13 mouse cellular contexts compared by ENCODE assay signal in the genomic region with DNA sequence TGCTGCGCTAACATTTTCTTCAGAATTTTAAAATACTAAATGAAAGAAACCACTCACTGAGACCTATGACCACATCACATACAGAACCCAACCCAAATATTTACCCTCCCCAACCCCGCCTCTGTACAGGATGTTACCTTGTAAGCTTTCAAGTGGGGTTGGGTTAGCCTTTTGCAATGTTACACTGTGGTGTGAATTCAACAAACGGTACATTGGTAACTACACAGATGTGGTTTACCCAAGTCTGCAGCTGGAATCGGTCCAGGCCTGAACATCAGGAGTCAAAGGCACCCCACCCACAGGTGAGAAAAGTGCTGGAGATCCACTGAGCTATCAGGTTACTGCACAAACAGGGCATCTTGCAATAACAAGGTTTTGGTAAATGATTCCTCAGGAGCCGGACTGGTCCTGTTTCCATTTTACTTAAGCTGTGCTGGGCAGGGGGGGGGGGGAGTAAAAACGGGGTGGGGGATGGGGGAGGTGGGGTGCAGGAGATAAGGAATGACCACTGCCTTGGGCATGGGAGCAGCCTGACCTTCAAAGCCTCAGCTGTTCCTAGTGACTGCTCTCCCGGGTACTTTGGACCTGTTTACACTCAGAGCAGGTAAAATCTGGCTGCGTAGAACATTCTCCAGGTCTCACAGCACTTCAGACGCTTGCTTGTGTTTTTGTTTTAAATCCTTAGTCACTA. TPM values are rescaled to one million over a fixed set of nuclear protein-coding genes. Genes with fewer than 3 reads are reported as not detected.
DNase-seq lines count a peak whose midpoint lies in the region; ATAC-seq and TF ChIP-seq lines count a peak whose summit lies in the region.
"Had no signal": no experiment of that assay in that cellular context is flagged by ENCODE, and none has a peak within 500 bp of the region (broad histone marks: within the 10 kb centered on the region; RNA-seq: fewer than 3 reads in every experiment).

No protein-coding gene starts in this region.

- TF ChIP-seq CTCF in kidney, adult 2 months (conservative IDR thresholded peaks at IDR 0.05; ENCODE audit: insufficient read depth, insufficient read length, low read depth, low read length): no peak

- ATAC-seq in activated CD4-positive, CD25-positive, alpha-beta regulatory T cell, adult 4 months: peak; percentile 79
- peak; percentile 80 for ATAC-seq in liver, embryonic 13.5 days (ENCODE audit: low read depth)
- peak; percentile 73 for ATAC-seq in stomach, embryonic 14.5 days (ENCODE audit: insufficient number of reproducible peaks, insufficient read depth, low FRiP score, low read depth)
- ATAC-seq in forebrain, embryonic 12.5 days (ENCODE audit: low FRiP score): no peak

- H3K27ac ChIP-seq in kidney, adult 2 months (ENCODE audit: insufficient read depth, low read depth, low read length): peak overlapping the region; percentile 99
- no peak overlapping the region; the same call in 1 of the 2 replicates for H3K27ac ChIP-seq in liver, embryonic 13.5 days
- H3K27ac ChIP-seq in stomach, embryonic 14.5 days (ENCODE audit: low read length): no peak overlapping the region
- no peak overlapping the region for H3K27ac ChIP-seq in forebrain, embryonic 12.5 days

- no peaks in the 10 kb centered on the region for H3K9me3 ChIP-seq in liver, embryonic 13.5 days (replicated peaks)
- H3K9me3 ChIP-seq in stomach, embryonic 14.5 days (ENCODE audit: control insufficient read depth, low read depth, low read length): no peaks in the 10 kb centered on the region
- no peaks in the 10 kb centered on the region for H3K9me3 ChIP-seq in forebrain, embryonic 12.5 days
- H3K9me3 ChIP-seq: megakaryocyte, embryonic 14.5 days had no signal

- H3K36me3 ChIP-seq in kidney, adult 2 months (ENCODE audit: control insufficient read depth, insufficient read depth, low read length): no peaks in the 10 kb centered on the region
- H3K36me3 ChIP-seq in liver, embryonic 13.5 days: no peaks in the 10 kb centered on the region
- no peaks in the 10 kb centered on the region; the same call in 1 of the 2 replicates for H3K36me3 ChIP-seq in stomach, embryonic 14.5 days (ENCODE audit: control insufficient read depth, insufficient read depth, low read length)
- peaks cover 18% of the 10 kb centered on the region for H3K36me3 ChIP-seq in forebrain, embryonic 12.5 days (replicated peaks)

- no peak overlapping the region for H3K9ac ChIP-seq in liver, embryonic 13.5 days
- no peak overlapping the region for H3K9ac ChIP-seq in stomach, embryonic 14.5 days (replicated peaks; ENCODE audit: low read depth, low read length)
- H3K9ac ChIP-seq in forebrain, embryonic 12.5 days: no peak overlapping the region

- peaks cover 24% of the 10 kb centered on the region for H3K4me1 ChIP-seq in kidney, adult 2 months (ENCODE audit: control insufficient read depth, insufficient read depth, low read length)
- H3K4me1 ChIP-seq in liver, embryonic 13.5 days (replicated peaks): no peaks in the 10 kb centered on the region; the same call in 1 of the 2 replicates
- H3K4me1 ChIP-seq in stomach, embryonic 14.5 days (ENCODE audit: control insufficient read depth, insufficient read depth, low read length): no peaks in the 10 kb centered on the region
- H3K4me1 ChIP-seq in forebrain, embryonic 12.5 days: no peaks in the 10 kb centered on the region
- H3K4me1 ChIP-seq: megakaryocyte, embryonic 14.5 days had no signal

- 25% methylated on average over 9 of the region's 9 CpGs for WGBS in kidney, adult 2 months
- 53% methylated on average over 9 of the region's 9 CpGs for WGBS in liver, embryonic 13.5 days (ENCODE audit: insufficient replicate concordance)
- 47% methylated on average over 8 of the region's 9 CpGs for WGBS in stomach, embryonic 14.5 days
- WGBS in forebrain, embryonic 12.5 days: 80% methylated on average over 9 of the region's 9 CpGs

- H3K4me3 ChIP-seq in kidney, adult 2 months (ENCODE audit: insufficient read depth, low read depth, low read length): no peak overlapping the region
- H3K4me3 ChIP-seq in liver, embryonic 13.5 days (replicated peaks): no peak overlapping the region
- no peak overlapping the region for H3K4me3 ChIP-seq in stomach, embryonic 14.5 days (ENCODE audit: low read depth, low read length)
- no peak overlapping the region for H3K4me3 ChIP-seq in forebrain, embryonic 12.5 days (replicated peaks)
- H3K4me3 ChIP-seq: megakaryocyte, embryonic 14.5 days had no signal

- H3K27me3 ChIP-seq in kidney, adult 2 months (replicated peaks; ENCODE audit: control insufficient read depth, insufficient read depth, low read length): no peaks in the 10 kb centered on the region
- H3K27me3 ChIP-seq in liver, embryonic 13.5 days: no peaks in the 10 kb centered on the region
- no peaks in the 10 kb centered on the region for H3K27me3 ChIP-seq in stomach, embryonic 14.5 days (ENCODE audit: control insufficient read depth, insufficient read depth, low read length)
- no peaks in the 10 kb centered on the region for H3K27me3 ChIP-seq in forebrain, embryonic 12.5 days

- TF ChIP-seq POLR2A in kidney, adult 2 months (IDR thresholded peaks at IDR 0.05; ENCODE audit: low read depth, low read length): no peak

- H3K4me2 ChIP-seq in liver, embryonic 13.5 days: no peak overlapping the region
- no peak overlapping the region for H3K4me2 ChIP-seq in stomach, embryonic 14.5 days (replicated peaks; ENCODE audit: low read depth, low read length)
- no peak overlapping the region for H3K4me2 ChIP-seq in forebrain, embryonic 12.5 days

- DNase-seq in kidney, adult 2 months: peak; percentile 91
- DNase-seq in liver, embryonic 13.5 days: no peak
- no peak for DNase-seq in cerebellum, adult 9-11 months
- DNase-seq in testis, postnatal 14 days (ENCODE audit: low spot score): no peak
- no peak for DNase-seq in layer of hippocampus, postnatal 25 days (ENCODE audit: extremely low spot score in 1 of 2, low spot score in 1 of 2)
- DNase-seq: gastrocnemius, postnatal 36 days had no signal

RNA-seq across cellular contexts. Expression of gene Atp6v0a4, which starts 3.6 kb away (rescaled TPM):
- polyA plus RNA-seq in activated CD4-positive, CD25-positive, alpha-beta regulatory T cell, adult 4 months (2017; shearing (Covaris generic)): not detected
- 259 and 302 TPM in 2 replicates for polyA plus RNA-seq in kidney, adult 2 months (2012; rRNA removed)
- polyA plus RNA-seq in liver, embryonic 13.5 days (2015; fragmentation: Nextera tagmentation; extraction: Ambion mirVana): 0.12 and 0.16 TPM in 2 replicates
- 3.7 and 5.0 TPM in 2 replicates for polyA plus RNA-seq in stomach, embryonic 14.5 days (2014; fragmentation: Nextera tagmentation; extraction: Ambion mirVana)
- 0.29 TPM in 1 of 2 replicates, not detected in the other for polyA plus RNA-seq in forebrain, embryonic 12.5 days (2016; fragmentation: Nextera tagmentation; extraction: Ambion mirVana)
- 1 to 10 TPM; 1.7 to 2.1 TPM for total RNA-seq in layer of hippocampus, postnatal 25 days (2021)
- polyA plus RNA-seq: embryonic facial prominence, embryonic 11.5 days had no signal

RNA-seq across cellular contexts. Expression of gene Tmem213, which starts 11.8 kb away (rescaled TPM):
- not detected for polyA plus RNA-seq in activated CD4-positive, CD25-positive, alpha-beta regulatory T cell, adult 4 months (2017; shearing (Covaris generic))
- 240 and 279 TPM in 2 replicates for polyA plus RNA-seq in kidney, adult 2 months (2012; rRNA removed)
- polyA plus RNA-seq in liver, embryonic 13.5 days (2015; fragmentation: Nextera tagmentation; extraction: Ambion mirVana): not detected in 2 replicates
- polyA plus RNA-seq in stomach, embryonic 14.5 days (2014; fragmentation: Nextera tagmentation; extraction: Ambion mirVana): 0.59 and 1.00 TPM in 2 replicates
- not detected in 2 replicates for polyA plus RNA-seq in forebrain, embryonic 12.5 days (2016; fragmentation: Nextera tagmentation; extraction: Ambion mirVana)
- not detected for total RNA-seq in layer of hippocampus, postnatal 25 days (2021)
- total RNA-seq: gastrocnemius, postnatal 36 days; MEL had no signal
- polyA plus RNA-seq: embryonic facial prominence, embryonic 11.5 days; large intestine, adult 2 months had no signal

Comparison
In these comparisons a context has a peak if more than half of its experiments do, and no peak if none do; other contexts are left out.
1. RNA of gene Atp6v0a4, which starts 3.6 kb away (polyA plus RNA-seq): 259 to 302 TPM in kidney, adult 2 months; 3.7 to 5.0 TPM in stomach, embryonic 14.5 days, 0.12 to 0.16 TPM in liver, embryonic 13.5 days, 0.29 TPM in forebrain, embryonic 12.5 days and not detected in activated CD4-positive, CD25-positive, alpha-beta regulatory T cell, adult 4 months; every median in the first group is over 10 times any median in the second.
2. RNA of gene Tmem213, which starts 11.8 kb away (polyA plus RNA-seq): 240 to 279 TPM in kidney, adult 2 months; 0.59 to 1.00 TPM in stomach, embryonic 14.5 days, not detected in activated CD4-positive, CD25-positive, alpha-beta regulatory T cell, adult 4 months, not detected in liver, embryonic 13.5 days and not detected in forebrain, embryonic 12.5 days; every median in the first group is over 100 times any median in the second.